Mouse (Mus musculus): ENCODE measurements at regions not wholly inside any gene's neighbourhood (a gene's known extent, or its start where the extent isn't known, plus 50 kb on each side); places are given as distances from the start of the nearest gene placed in this dataset.

GRCm38 (mm10) chr8:8044926-8045325, 616.1 kb downstream of the Efnb2 start:
- TF ChIP-seq CTCF (IDR thresholded peaks at IDR 0.05; ENCODE audit: borderline replicate concordance, extremely low read depth, insufficient read depth, insufficient read length), result no peak
- no peak for TF ChIP-seq POLR2A (IDR thresholded peaks at IDR 0.05; ENCODE audit: borderline replicate concordance, extremely low read depth, insufficient read depth, insufficient read length, poor library complexity, severe bottlenecking)
